Mouse (Mus musculus) cerebellum, adult 11-12 months (tissue): ENCODE measurements around the gene Olfr15.
"Not testable (repeated sequence)": the region's sequence is repeated elsewhere in the genome, so short reads cannot be mapped to it uniquely, and the experiment has no call there.

Experiments
- DNase-seq: peaks from one replicate; pipeline ENCODE4 v3.0.0; 2022

The Olfr15 gene

GRCm38 (mm10) chr16:3830588-3831109 lies at the start of gene Olfr15:
Olfr15 (plus strand) TSS chr16:3830878.
- DNase-seq, result no peak

GRCm38 (mm10) chr16:3781237-3781636 lies 49.4 kb upstream of the Olfr15 start:
- no peak for DNase-seq

GRCm38 (mm10) chr16:3788394-3788793 lies 42.3 kb upstream of the Olfr15 start:
- no peak for DNase-seq

GRCm38 (mm10) chr16:3808176-3808575 lies 22.5 kb upstream of the Olfr15 start:
- no peak for DNase-seq

GRCm38 (mm10) chr16:3814667-3815066 lies 16.0 kb upstream of the Olfr15 start:
- not testable (repeated sequence) for DNase-seq

- DNase-seq, result no peak
Observed at GRCm38 (mm10) chr16:3820202-3820601, 10.5 kb upstream of the Olfr15 start.

GRCm38 (mm10) chr16:3828021-3828420 lies 2.7 kb upstream of the Olfr15 start:
- DNase-seq, result no peak

GRCm38 (mm10) chr16:3829727-3830126 lies 951 bp upstream of the Olfr15 start:
- no peak for DNase-seq

GRCm38 (mm10) chr16:3835461-3835860 lies 4.8 kb downstream of the Olfr15 start:
- no peak for DNase-seq

- DNase-seq, result no peak
Observed at GRCm38 (mm10) chr16:3839157-3839885, 8.6 kb downstream of the Olfr15 start.

GRCm38 (mm10) chr16:3842989-3843388 lies 12.3 kb downstream of the Olfr15 start:
- DNase-seq, result no peak

- no peak for DNase-seq
Observed at GRCm38 (mm10) chr16:3843796-3844195, 13.1 kb downstream of the Olfr15 start.

- peak; percentile 97 for DNase-seq
Observed at GRCm38 (mm10) chr16:3846711-3847518, 16.2 kb downstream of the Olfr15 start, which contains the start of gene Zfp174. Zfp174 (plus strand) TSS chr16:3847268.

GRCm38 (mm10) chr16:3847871-3848270 lies 17.2 kb downstream of the Olfr15 start:
- DNase-seq, result no peak

GRCm38 (mm10) chr16:3848416-3848815 lies 17.7 kb downstream of the Olfr15 start:
- no peak for DNase-seq

GRCm38 (mm10) chr16:3851301-3851700 lies 20.6 kb downstream of the Olfr15 start:
- DNase-seq, result not testable (repeated sequence)

- DNase-seq, result no peak
Observed at GRCm38 (mm10) chr16:3852586-3852985, 21.9 kb downstream of the Olfr15 start.

GRCm38 (mm10) chr16:3854437-3855182 lies 23.9 kb downstream of the Olfr15 start:
- no peak for DNase-seq

GRCm38 (mm10) chr16:3855776-3856175 lies 25.1 kb downstream of the Olfr15 start:
- DNase-seq, result no peak

GRCm38 (mm10) chr16:3859254-3859653 lies 28.6 kb downstream of the Olfr15 start:
- DNase-seq, result no peak

- DNase-seq, result no peak
Observed at GRCm38 (mm10) chr16:3871815-3872214, 41.1 kb downstream of the Olfr15 start.

- peak; percentile 92 for DNase-seq
Observed at GRCm38 (mm10) chr16:3872216-3873047, 41.8 kb downstream of the Olfr15 start, which contains the start of gene Naa60. Naa60 (plus strand) TSS chr16:3872375.
